Mouse (Mus musculus) liver, embryonic 11.5 days (tissue): Measurements from ENCODE around the gene Cox10. TPM values are rescaled to one million over a fixed set of nuclear protein-coding genes. Genes with fewer than 3 reads are reported as not detected.
A peak's percentile ranks its signal among the peaks of the same experiment; 100 is the strongest.

ENCODE experiments used
- ATAC-seq: fragments of 200-750 bp; cut with Nextera tagmentation; replicated peaks from 2 replicates; pipeline ENCODE4 v1.8.0; 2017; ENCODE audit warnings: moderate number of reproducible peaks, mild to moderate bottlenecking, moderate TSS enrichment, moderate library complexity; ENCODE audit not compliant: low FRiP score
- DNase-seq: peaks from one replicate; pipeline ENCODE4 v3.0.0-alpha.2; 2017; ENCODE audit warnings: low spot score
- H3K27ac ChIP-seq: fragments of 300-500 bp; sonication (generic); 2 replicates; pipeline ENCODE4 v1.5.1; 2014; ENCODE audit warnings: mild to moderate bottlenecking, low read depth, low read length, control low read depth
- H3K27me3 ChIP-seq: fragments of 300-500 bp; sonication (generic); replicated peaks from 2 replicates; pipeline ENCODE4 v1.6.1; 2014; ENCODE audit warnings: low read length, mixed read lengths; ENCODE audit not compliant: control insufficient read depth, insufficient read depth
- H3K36me3 ChIP-seq: fragments of 300-500 bp; sonication (generic); 2 replicates; pipeline ENCODE4 v1.6.1; 2014; ENCODE audit warnings: mild to moderate bottlenecking, low read length, moderate library complexity, mixed read lengths; ENCODE audit not compliant: control insufficient read depth, insufficient read depth
- H3K4me1 ChIP-seq: fragments of 300-500 bp; sonication (generic); replicated peaks from 2 replicates; pipeline ENCODE4 v1.6.1; 2014; ENCODE audit warnings: low read length, mixed read lengths; ENCODE audit not compliant: control insufficient read depth, insufficient read depth
- H3K4me2 ChIP-seq: fragments of 300-500 bp; sonication (generic); 2 replicates; pipeline ENCODE4 v1.6.1; 2014; ENCODE audit warnings: mild to moderate bottlenecking, control low read depth, moderate library complexity
- H3K4me3 ChIP-seq: fragments of 300-500 bp; sonication (generic); 2 replicates; pipeline ENCODE4 v1.5.1; 2014; ENCODE audit warnings: low read depth, low read length, control low read depth
- H3K9ac ChIP-seq: fragments of 300-500 bp; sonication (generic); 2 replicates; pipeline ENCODE4 v1.6.1; 2014; ENCODE audit warnings: low read depth, low read length, control low read depth
- H3K9me3 ChIP-seq: fragments of 300-500 bp; sonication (generic); 2 replicates; pipeline ENCODE4 v1.6.1; 2016; ENCODE audit warnings: low read length, inconsistent platforms, mixed read lengths; ENCODE audit not compliant: control insufficient read depth
- WGBS: fragments of 180-500 bp; shearing (Covaris S2); extraction: QIAGEN DNeasy Blood & Tissue Kit; methylation state at CpG from one replicate; pipeline ENCODE4 v1.1.7; 2014; 5-methylcytosine and 5-hydroxymethylcytosine counted together
- polyA plus RNA-seq: library from polyadenylated mRNA; unstranded; fragments of >200 nt; fragmentation: Nextera tagmentation; extraction: Ambion mirVana; gene quantifications from 2 replicates; pipeline ENCODE4 v1.2.1, GENCODE M21; 2014

The Cox10 gene
- polyA plus RNA-seq, 1 experiment from 2014 or later: 29.8 TPM

GRCm38 (mm10) chr11:64001111-64001510, 78.2 kb downstream of the Cox10 start:
- ATAC-seq (no peak), DNase-seq (peak; percentile 11)
- 78% methylated on average over 2 of the region's 2 CpGs for WGBS
- Histone ChIP-seq H3K27ac (no peak overlapping the region), H3K9me3 (no peaks in the 10 kb centered on the region), H3K4me3 (no peak overlapping the region), H3K4me1 (peaks cover 24% of the 10 kb centered on the region), H3K36me3 (no peaks in the 10 kb centered on the region), H3K9ac (no peak overlapping the region), H3K27me3 (no peaks in the 10 kb centered on the region), H3K4me2 (no peak overlapping the region)

- no peak for ATAC-seq
These were observed 79.0 kb downstream of the Cox10 start for GRCm38 (mm10) chr11:64000200-64000794.

GRCm38 (mm10) chr11:63999431-63999830, 79.8 kb downstream of the Cox10 start:
- Histone ChIP-seq H3K4me1 (peaks cover 24% of the 10 kb centered on the region), H3K4me3 (no peak overlapping the region), H3K4me2 (no peak overlapping the region), H3K27me3 (no peaks in the 10 kb centered on the region), H3K9me3 (no peaks in the 10 kb centered on the region), H3K36me3 (no peaks in the 10 kb centered on the region), H3K27ac (no peak overlapping the region), H3K9ac (no peak overlapping the region)
- ATAC-seq: no peak
- DNase-seq: peak; percentile 19
- WGBS: 79% methylated on average over 6 of the region's 6 CpGs

More at GRCm38 (mm10) chr11:64000200-64000794, 79.0 kb downstream of the Cox10 start:
- Histone ChIP-seq H3K4me2 (no peak overlapping the region), H3K4me3 (no peak overlapping the region), H3K27me3 (no peaks in the 10 kb centered on the region), H3K9ac (no peak overlapping the region), H3K27ac (no peak overlapping the region), H3K4me1 (peaks cover 24% of the 10 kb centered on the region), H3K9me3 (no peaks in the 10 kb centered on the region), H3K36me3 (no peaks in the 10 kb centered on the region)
- peak; percentile 30 for DNase-seq
- 57% methylated on average over 5 of the region's 5 CpGs for WGBS

GRCm38 (mm10) chr11:63991958-63992357, 87.3 kb downstream of the Cox10 start:
- Histone ChIP-seq H3K27me3 (no peaks in the 10 kb centered on the region), H3K4me2 (no peak overlapping the region), H3K9ac (no peak overlapping the region), H3K4me3 (no peak overlapping the region), H3K9me3 (no peaks in the 10 kb centered on the region), H3K27ac (no peak overlapping the region), H3K4me1 (peaks cover 7% of the 10 kb centered on the region; the same call in 1 of the 2 replicates), H3K36me3 (no peaks in the 10 kb centered on the region)
- DNase-seq (no peak), ATAC-seq (no peak)
- WGBS: 83% methylated on average over 8 of the region's 8 CpGs

GRCm38 (mm10) chr11:63990759-63991158, 88.5 kb downstream of the Cox10 start:
- H3K4me2 ChIP-seq: no peak overlapping the region
- H3K36me3 ChIP-seq: no peaks in the 10 kb centered on the region
- H3K27me3 ChIP-seq: no peaks in the 10 kb centered on the region
- H3K9ac ChIP-seq: no peak overlapping the region
- H3K4me3 ChIP-seq: no peak overlapping the region
- ATAC-seq: no peak
- DNase-seq: no peak
- H3K27ac ChIP-seq: no peak overlapping the region
- H3K9me3 ChIP-seq: no peaks in the 10 kb centered on the region
- peaks cover 7% of the 10 kb centered on the region; the same call in 1 of the 2 replicates for H3K4me1 ChIP-seq
- WGBS: 86% methylated on average over 7 of the region's 7 CpGs

- no peaks in the 10 kb centered on the region for H3K36me3 ChIP-seq
- no peak overlapping the region for H3K4me3 ChIP-seq
- H3K27ac ChIP-seq: no peak overlapping the region
- peaks cover 7% of the 10 kb centered on the region; the same call in 1 of the 2 replicates for H3K4me1 ChIP-seq
- no peaks in the 10 kb centered on the region for H3K27me3 ChIP-seq
- ATAC-seq (no peak), DNase-seq (no peak)
- no peaks in the 10 kb centered on the region for H3K9me3 ChIP-seq
- no peak overlapping the region for H3K4me2 ChIP-seq
- WGBS: 91% methylated on average over 8 of the region's 8 CpGs
- H3K9ac ChIP-seq: no peak overlapping the region
These were observed 89.0 kb downstream of the Cox10 start for GRCm38 (mm10) chr11:63990311-63990710.

GRCm38 (mm10) chr11:63988991-63989860, 90.0 kb downstream of the Cox10 start:
- no peak for DNase-seq
- no peaks in the 10 kb centered on the region for H3K36me3 ChIP-seq
- peak overlapping the region; percentile 11; the same call in 1 of the 2 replicates for H3K27ac ChIP-seq
- H3K9ac ChIP-seq: no peak overlapping the region
- H3K9me3 ChIP-seq: no peaks in the 10 kb centered on the region
- no peak overlapping the region for H3K4me3 ChIP-seq
- 0 out of 2 replicates have a peak, but pooled peaks have one; percentile 41 for ATAC-seq
- no peak overlapping the region for H3K4me2 ChIP-seq
- H3K4me1 ChIP-seq: peaks cover 7% of the 10 kb centered on the region; the same call in 1 of the 2 replicates
- WGBS: 69% methylated on average over 9 of the region's 9 CpGs
- no peaks in the 10 kb centered on the region for H3K27me3 ChIP-seq

- ATAC-seq (no peak), DNase-seq (no peak)
- Histone ChIP-seq H3K27me3 (no peaks in the 10 kb centered on the region), H3K4me3 (no peak overlapping the region), H3K4me2 (no peak overlapping the region), H3K4me1 (peaks cover 7% of the 10 kb centered on the region; the same call in 1 of the 2 replicates), H3K36me3 (no peaks in the 10 kb centered on the region), H3K9me3 (no peaks in the 10 kb centered on the region), H3K9ac (no peak overlapping the region), H3K27ac (no peak overlapping the region)
- WGBS: 76% methylated on average over 3 of the region's 3 CpGs
These were observed 91.1 kb downstream of the Cox10 start for GRCm38 (mm10) chr11:63988031-63988665.
